Mouse (Mus musculus) embryonic facial prominence, embryonic 14.5 days (tissue): ENCODE measurements around the gene Tmem41a. TPM values are rescaled to one million over a fixed set of nuclear protein-coding genes. Genes with fewer than 3 reads are reported as not detected.

ENCODE experiments used
- ATAC-seq: fragments of 200-750 bp; cut with Nextera tagmentation; 2 replicates; pipeline ENCODE4 v1.8.0; 2017; ENCODE audit warnings: low read depth, moderate number of reproducible peaks, moderate TSS enrichment
- DNase-seq: peaks from one replicate; pipeline ENCODE4 v3.0.0-alpha.2; 2015; ENCODE audit warnings: low spot score
- H3K27ac ChIP-seq: fragments of 300-500 bp; sonication (generic); replicated peaks from 2 replicates; pipeline ENCODE4 v1.5.1; 2014; ENCODE audit warnings: low read depth, mild to moderate bottlenecking, low read length, moderate library complexity
- H3K27me3 ChIP-seq: fragments of 300-500 bp; sonication (generic); replicated peaks from 2 replicates; pipeline ENCODE4 v1.6.1; 2014; ENCODE audit warnings: low read length; ENCODE audit not compliant: control insufficient read depth, insufficient read depth
- H3K36me3 ChIP-seq: fragments of 300-500 bp; sonication (generic); 2 replicates; pipeline ENCODE4 v1.6.1; 2014; ENCODE audit warnings: low read length, mixed read lengths; ENCODE audit not compliant: control insufficient read depth, insufficient read depth
- H3K4me1 ChIP-seq: fragments of 300-500 bp; sonication (generic); 2 replicates; pipeline ENCODE4 v1.6.1; 2014; ENCODE audit warnings: antibody characterized with exemption, low read length; ENCODE audit not compliant: control insufficient read depth, insufficient read depth
- H3K4me2 ChIP-seq: fragments of 300-500 bp; sonication (generic); 2 replicates; pipeline ENCODE4 v1.6.1; 2014; ENCODE audit warnings: low read depth, mild to moderate bottlenecking, low read length, moderate library complexity, mixed read lengths
- H3K4me3 ChIP-seq: fragments of 300-500 bp; sonication (generic); 2 replicates; pipeline ENCODE4 v1.5.1; 2014; ENCODE audit warnings: low read depth, mild to moderate bottlenecking, low read length
- H3K9ac ChIP-seq: fragments of 300-500 bp; sonication (generic); 2 replicates; pipeline ENCODE4 v1.6.1; 2014; ENCODE audit warnings: low read depth, mild to moderate bottlenecking, low read length, moderate library complexity, mixed read lengths
- H3K9me3 ChIP-seq: fragments of 300-500 bp; sonication (generic); 2 replicates; pipeline ENCODE4 v1.6.1; 2016; ENCODE audit warnings: low read length; ENCODE audit not compliant: control insufficient read depth
- WGBS: fragments of 180-500 bp; shearing (Covaris S2); extraction: QIAGEN DNeasy Blood & Tissue Kit; methylation state at CpG from one replicate; pipeline ENCODE4 v1.1.7; 2014; 5-methylcytosine and 5-hydroxymethylcytosine counted together
- polyA plus RNA-seq: library from polyadenylated mRNA; unstranded; fragments of >200 nt; fragmentation: Nextera tagmentation; extraction: Ambion mirVana; gene quantifications from 2 replicates; pipeline ENCODE4 v1.2.1, GENCODE M21; 2014

Gene Tmem41a
- polyA plus RNA-seq, 1 experiment from 2014 or later = 41.1 TPM

DNA sequence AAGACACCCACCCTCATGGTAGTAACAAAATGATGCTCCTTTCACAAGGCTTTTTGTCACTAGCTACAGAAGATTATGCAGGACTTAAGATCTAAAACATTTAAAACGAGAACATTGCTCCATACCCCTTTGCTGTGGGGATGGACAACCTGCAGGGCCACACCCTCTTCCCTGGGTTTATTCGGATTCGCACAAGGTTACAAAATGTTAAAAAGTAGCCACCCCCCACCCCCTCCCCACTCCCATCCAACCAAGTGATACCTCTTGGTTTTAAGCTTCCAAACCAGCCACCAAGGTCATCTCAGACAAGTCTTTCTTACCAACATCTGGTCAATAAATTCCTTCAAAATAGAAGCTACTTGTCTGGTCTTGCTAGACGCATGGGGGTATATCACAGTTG, 36.2 kb upstream of the Tmem41a start:
- no peak overlapping the region for H3K27ac ChIP-seq
- DNase-seq (no peak), ATAC-seq (no peak)
- 95% methylated on average over 4 of the region's 4 CpGs for WGBS
- no peaks in the 10 kb centered on the region for H3K36me3 ChIP-seq
- H3K4me2 ChIP-seq = no peak overlapping the region
- no peak overlapping the region for H3K9ac ChIP-seq
- no peaks in the 10 kb centered on the region for H3K4me1 ChIP-seq
- no peak overlapping the region for H3K4me3 ChIP-seq
- H3K9me3 ChIP-seq = no peaks in the 10 kb centered on the region
- no peaks in the 10 kb centered on the region for H3K27me3 ChIP-seq

DNA sequence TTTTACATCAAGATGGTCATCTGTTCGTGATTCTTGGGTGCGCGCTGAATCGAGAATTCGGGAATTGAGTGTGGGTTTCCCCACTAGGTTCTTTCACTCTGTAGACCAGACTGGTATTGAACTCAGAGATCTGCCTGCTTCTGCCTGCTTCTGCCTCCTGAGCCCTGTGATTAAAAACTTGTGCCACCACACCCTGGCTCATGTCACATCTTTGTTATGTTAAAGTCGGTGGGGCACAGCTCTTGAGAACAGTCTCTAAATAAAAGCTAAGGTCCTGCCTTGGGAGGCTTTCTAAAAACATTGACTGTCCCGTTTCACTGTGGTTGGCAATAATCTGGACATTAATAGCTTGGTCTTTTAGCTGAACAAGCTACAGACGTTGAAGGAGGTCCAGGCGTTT, 35.8 kb upstream of the Tmem41a start:
- H3K27me3 ChIP-seq = no peaks in the 10 kb centered on the region
- no peak overlapping the region for H3K27ac ChIP-seq
- no peak overlapping the region for H3K4me3 ChIP-seq
- no peak overlapping the region for H3K9ac ChIP-seq
- no peaks in the 10 kb centered on the region for H3K4me1 ChIP-seq
- DNase-seq = no peak
- H3K36me3 ChIP-seq = no peaks in the 10 kb centered on the region
- WGBS = 92% methylated on average over 9 of the region's 9 CpGs
- no peaks in the 10 kb centered on the region for H3K9me3 ChIP-seq
- H3K4me2 ChIP-seq = no peak overlapping the region
- no peak for ATAC-seq

DNA sequence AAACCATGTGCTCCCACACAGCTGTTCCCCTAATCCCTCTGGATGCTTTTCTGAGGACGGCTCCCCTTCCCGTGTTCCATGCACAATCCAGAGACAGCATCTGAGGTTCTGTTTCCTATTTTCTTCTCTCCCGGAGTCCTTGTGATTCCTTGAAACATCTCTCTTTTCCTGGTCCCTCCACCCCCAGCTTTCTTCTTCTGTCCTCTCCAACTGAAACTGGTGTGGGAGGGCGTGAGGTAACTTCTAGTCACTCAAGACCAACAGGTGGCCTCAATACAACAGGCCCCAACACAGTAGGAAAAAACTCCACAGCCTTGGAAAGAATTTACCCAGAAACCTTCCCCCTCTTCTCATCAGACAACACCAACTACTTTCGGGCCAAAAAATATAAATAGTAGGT, 30.0 kb upstream of the Tmem41a start:
- WGBS = 54% methylated on average over 5 of the region's 5 CpGs
- H3K4me2 ChIP-seq = no peak overlapping the region
- no peaks in the 10 kb centered on the region for H3K36me3 ChIP-seq
- H3K27me3 ChIP-seq = no peaks in the 10 kb centered on the region
- DNase-seq = no peak
- H3K9me3 ChIP-seq = no peaks in the 10 kb centered on the region
- ATAC-seq = no peak
- H3K27ac ChIP-seq = no peak overlapping the region
- H3K9ac ChIP-seq = no peak overlapping the region
- H3K4me1 ChIP-seq = peaks cover 4% of the 10 kb centered on the region; the same call in 1 of the 2 replicates
- H3K4me3 ChIP-seq = no peak overlapping the region

DNA sequence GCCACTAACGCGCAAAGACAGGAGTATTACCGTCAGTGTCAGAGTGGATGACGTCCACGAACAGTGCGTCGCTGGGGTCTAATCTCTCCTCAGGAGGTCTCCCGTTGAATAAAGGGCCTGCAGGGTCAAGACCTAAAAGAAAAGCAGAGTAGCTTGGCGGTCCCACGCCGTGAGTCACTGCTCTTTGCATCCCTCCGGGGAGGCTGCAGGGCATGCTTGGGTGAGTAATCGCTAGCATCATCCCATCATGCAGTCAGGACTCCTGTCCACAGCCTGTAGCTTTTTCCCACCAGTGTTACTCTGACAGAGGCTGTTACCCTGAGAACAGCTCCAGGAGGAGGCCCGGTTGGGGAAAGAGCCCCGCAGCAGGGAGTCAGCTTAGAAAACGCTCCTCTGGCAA, 28.9 kb upstream of the Tmem41a start:
- DNase-seq = peak; percentile 37
- peak; percentile 33; the same call in 1 of the 2 replicates for ATAC-seq
- H3K27me3 ChIP-seq = no peaks in the 10 kb centered on the region
- H3K27ac ChIP-seq = no peak overlapping the region
- H3K9me3 ChIP-seq = no peaks in the 10 kb centered on the region
- peak overlapping the region; percentile 43 for H3K4me2 ChIP-seq
- peaks cover 4% of the 10 kb centered on the region; the same call in 1 of the 2 replicates for H3K4me1 ChIP-seq
- peak overlapping the region; percentile 43 for H3K9ac ChIP-seq
- WGBS = 3% methylated on average over 16 of the region's 16 CpGs
- no peaks in the 10 kb centered on the region for H3K36me3 ChIP-seq
- H3K4me3 ChIP-seq = peak overlapping the region; percentile 13

GRCm38 (mm10) chr16:21971446-21971845, 24.1 kb upstream of the Tmem41a start:
- peak; percentile 62; the same call in 1 of the 2 replicates for ATAC-seq
- 33% methylated on average over 4 of the region's 4 CpGs for WGBS
- DNase-seq = peak; percentile 74
- H3K4me1 ChIP-seq = peaks cover 4% of the 10 kb centered on the region; the same call in 1 of the 2 replicates
- no peak overlapping the region for H3K4me3 ChIP-seq
- H3K9ac ChIP-seq = no peak overlapping the region
- H3K9me3 ChIP-seq = no peaks in the 10 kb centered on the region
- no peaks in the 10 kb centered on the region for H3K36me3 ChIP-seq
- H3K4me2 ChIP-seq = no peak overlapping the region
- H3K27me3 ChIP-seq = no peaks in the 10 kb centered on the region
- H3K27ac ChIP-seq = no peak overlapping the region

- DNase-seq = no peak
- no peak overlapping the region for H3K27ac ChIP-seq
- H3K4me2 ChIP-seq = no peak overlapping the region
- no peaks in the 10 kb centered on the region for H3K27me3 ChIP-seq
- no peak overlapping the region for H3K4me3 ChIP-seq
- H3K9me3 ChIP-seq = no peaks in the 10 kb centered on the region
- 83% methylated on average over 6 of the region's 6 CpGs for WGBS
- ATAC-seq = no peak
- no peaks in the 10 kb centered on the region for H3K4me1 ChIP-seq
- no peak overlapping the region for H3K9ac ChIP-seq
- H3K36me3 ChIP-seq = no peaks in the 10 kb centered on the region
Observed at GRCm38 (mm10) chr16:21970536-21970935, 23.2 kb upstream of the Tmem41a start.

- WGBS = 64% methylated on average over 3 of the region's 5 CpGs
- ATAC-seq = no peak
Observed at GRCm38 (mm10) chr16:21969874-21970273, 22.5 kb upstream of the Tmem41a start.

GRCm38 (mm10) chr16:21965576-21965975, 18.2 kb upstream of the Tmem41a start:
- Histone ChIP-seq H3K4me1 (no peaks in the 10 kb centered on the region), H3K27me3 (no peaks in the 10 kb centered on the region), H3K36me3 (no peaks in the 10 kb centered on the region), H3K27ac (no peak overlapping the region), H3K4me2 (no peak overlapping the region), H3K4me3 (no peak overlapping the region), H3K9ac (no peak overlapping the region), H3K9me3 (no peaks in the 10 kb centered on the region)
- ATAC-seq = no peak
- WGBS = 77% methylated on average over 3 of the region's 3 CpGs
- no peak for DNase-seq

More at GRCm38 (mm10) chr16:21969874-21970273, 22.5 kb upstream of the Tmem41a start:
- Histone ChIP-seq H3K27me3 (no peaks in the 10 kb centered on the region), H3K4me2 (no peak overlapping the region), H3K9me3 (no peaks in the 10 kb centered on the region), H3K4me1 (no peaks in the 10 kb centered on the region), H3K4me3 (no peak overlapping the region), H3K9ac (no peak overlapping the region), H3K36me3 (no peaks in the 10 kb centered on the region), H3K27ac (no peak overlapping the region)
- DNase-seq = no peak

GRCm38 (mm10) chr16:21955591-21955990, 8.2 kb upstream of the Tmem41a start:
- Histone ChIP-seq H3K9ac (no peak overlapping the region), H3K9me3 (no peaks in the 10 kb centered on the region), H3K36me3 (no peaks in the 10 kb centered on the region), H3K27me3 (no peaks in the 10 kb centered on the region), H3K27ac (no peak overlapping the region), H3K4me1 (no peaks in the 10 kb centered on the region), H3K4me3 (no peak overlapping the region), H3K4me2 (no peak overlapping the region)
- ATAC-seq (no peak), DNase-seq (no peak)
- 69% methylated on average over 12 of the region's 12 CpGs for WGBS
